Mouse (Mus musculus) liver, adult 2 months (tissue): ENCODE results near the gene Sh3pxd2b.

Source experiments
- CTCF ChIP-seq: fragments of 200-500 bp; IDR thresholded peaks from 2 replicates; pipeline ENCODE4 v1.5.1; 2011; ENCODE audit warnings: low read depth, low read length, control low read depth
- POLR2A ChIP-seq: fragments of 200-500 bp; IDR thresholded peaks from 2 replicates; pipeline ENCODE4 v1.6.1; 2011; ENCODE audit warnings: low read length, control low read depth; ENCODE audit not compliant: insufficient read depth; ENCODE audit errors: extremely low read depth

DNA sequence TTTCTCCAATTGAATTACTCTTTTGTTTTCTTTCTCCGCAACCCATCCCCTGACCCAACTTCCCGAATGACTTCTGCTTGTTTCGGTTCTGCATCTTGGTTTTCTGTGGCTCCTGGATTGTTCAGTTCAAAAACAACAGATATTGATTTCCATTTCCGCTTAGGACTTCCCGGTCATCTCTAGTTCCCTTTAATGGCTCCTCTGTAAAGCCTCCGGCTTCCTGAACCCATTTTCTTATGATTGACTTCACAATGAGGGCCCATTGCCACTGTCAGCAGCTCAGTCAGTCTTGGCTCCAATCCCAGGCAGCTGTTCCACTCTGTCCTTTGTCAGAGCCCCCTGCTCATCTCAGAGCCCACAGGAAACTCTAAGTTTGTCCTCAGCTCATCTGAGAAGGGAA is 16.5 kb upstream of the Sh3pxd2b start:
- TF ChIP-seq CTCF = no peak
- TF ChIP-seq POLR2A = no peak
